Mouse (Mus musculus) megakaryocyte, embryonic 14.5 days (primary cell): Measurements from ENCODE around the gene Csdc2.

Source experiments
- FLI1 ChIP-seq: IDR thresholded peaks from 2 replicates; pipeline ENCODE4 v1.6.1; 2012; ENCODE audit warnings: low read length, inconsistent platforms, mixed read lengths
- GATA1 ChIP-seq: IDR thresholded peaks from 3 replicates; pipeline ENCODE4 v1.6.1; 2012; ENCODE audit warnings: mixed read lengths, low read length, inconsistent platforms, borderline replicate concordance

DNA sequence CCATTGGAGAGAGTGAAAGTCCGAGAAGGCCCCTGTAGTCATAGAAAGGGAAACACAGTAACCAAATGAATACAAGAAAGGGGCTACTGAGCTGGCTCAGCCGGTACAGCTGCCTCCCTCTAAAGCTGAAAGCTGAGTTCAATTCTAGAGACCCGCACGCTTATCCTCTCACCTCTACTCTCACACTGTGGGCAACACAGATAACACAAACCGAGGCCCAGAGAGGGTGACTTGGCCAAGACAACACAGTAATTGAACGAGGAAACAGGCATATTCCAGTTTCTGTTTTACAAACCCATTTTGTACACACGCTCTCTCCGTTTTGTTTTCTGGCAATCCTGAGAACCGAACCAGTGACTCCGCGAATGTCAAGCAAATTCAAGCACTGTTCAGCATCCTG, 11.6 kb upstream of the Csdc2 start:
- TF ChIP-seq GATA1, result no peak
- no peak for TF ChIP-seq FLI1
